Mouse (Mus musculus) stomach, embryonic 16.5 days (tissue): ENCODE data around the gene Ifnar2. TPM values are rescaled to one million over a fixed set of nuclear protein-coding genes. Genes with fewer than 3 reads are reported as not detected.

ENCODE experiments used
- ATAC-seq: fragments of 200-750 bp; cut with Nextera tagmentation; 2 replicates; pipeline ENCODE4 v1.8.0; 2017; ENCODE audit warnings: moderate number of reproducible peaks, moderate TSS enrichment; ENCODE audit not compliant: insufficient read depth, low FRiP score
- H3K27ac ChIP-seq: fragments of 300-500 bp; sonication (generic); 2 replicates; pipeline ENCODE4 v1.5.1; 2014; ENCODE audit warnings: low read length
- H3K27me3 ChIP-seq: fragments of 300-500 bp; sonication (generic); 2 replicates; pipeline ENCODE4 v1.6.1; 2014; ENCODE audit warnings: low read length, control low read depth, mixed read lengths; ENCODE audit not compliant: control insufficient read depth, insufficient read depth
- H3K36me3 ChIP-seq: fragments of 300-500 bp; sonication (generic); 2 replicates; pipeline ENCODE4 v1.6.1; 2014; ENCODE audit warnings: low read length; ENCODE audit not compliant: control insufficient read depth, insufficient read depth
- H3K4me1 ChIP-seq: fragments of 300-500 bp; sonication (generic); 2 replicates; pipeline ENCODE4 v1.6.1; 2014; ENCODE audit warnings: low read length, control low read depth, mixed read lengths; ENCODE audit not compliant: control insufficient read depth, insufficient read depth
- H3K4me2 ChIP-seq: fragments of 300-500 bp; sonication (generic); 2 replicates; pipeline ENCODE4 v1.6.1; 2014; ENCODE audit warnings: low read depth, low read length, mixed read lengths
- H3K4me3 ChIP-seq: fragments of 300-500 bp; sonication (generic); replicated peaks from 2 replicates; pipeline ENCODE4 v1.5.1; 2014; ENCODE audit warnings: mild to moderate bottlenecking, low read length
- H3K9ac ChIP-seq: fragments of 300-500 bp; sonication (generic); 2 replicates; pipeline ENCODE4 v1.6.1; 2014; ENCODE audit warnings: low read length
- H3K9me3 ChIP-seq: fragments of 300-500 bp; sonication (generic); replicated peaks from 2 replicates; pipeline ENCODE4 v1.6.1; 2016; ENCODE audit warnings: low read length, control low read depth; ENCODE audit not compliant: control insufficient read depth
- WGBS: fragments of 180-500 bp; shearing (Covaris S2); extraction: QIAGEN DNeasy Blood & Tissue Kit; methylation state at CpG from one replicate; pipeline ENCODE4 v1.1.7; 2014; 5-methylcytosine and 5-hydroxymethylcytosine counted together
- polyA plus RNA-seq: library from polyadenylated mRNA; unstranded; fragments of >200 nt; fragmentation: Nextera tagmentation; extraction: Ambion mirVana; gene quantifications from 2 replicates; pipeline ENCODE4 v1.2.1, GENCODE M21; 2015

Gene Ifnar2
- polyA plus RNA-seq, 1 experiment from 2014 or later: 51.3 TPM

DNA sequence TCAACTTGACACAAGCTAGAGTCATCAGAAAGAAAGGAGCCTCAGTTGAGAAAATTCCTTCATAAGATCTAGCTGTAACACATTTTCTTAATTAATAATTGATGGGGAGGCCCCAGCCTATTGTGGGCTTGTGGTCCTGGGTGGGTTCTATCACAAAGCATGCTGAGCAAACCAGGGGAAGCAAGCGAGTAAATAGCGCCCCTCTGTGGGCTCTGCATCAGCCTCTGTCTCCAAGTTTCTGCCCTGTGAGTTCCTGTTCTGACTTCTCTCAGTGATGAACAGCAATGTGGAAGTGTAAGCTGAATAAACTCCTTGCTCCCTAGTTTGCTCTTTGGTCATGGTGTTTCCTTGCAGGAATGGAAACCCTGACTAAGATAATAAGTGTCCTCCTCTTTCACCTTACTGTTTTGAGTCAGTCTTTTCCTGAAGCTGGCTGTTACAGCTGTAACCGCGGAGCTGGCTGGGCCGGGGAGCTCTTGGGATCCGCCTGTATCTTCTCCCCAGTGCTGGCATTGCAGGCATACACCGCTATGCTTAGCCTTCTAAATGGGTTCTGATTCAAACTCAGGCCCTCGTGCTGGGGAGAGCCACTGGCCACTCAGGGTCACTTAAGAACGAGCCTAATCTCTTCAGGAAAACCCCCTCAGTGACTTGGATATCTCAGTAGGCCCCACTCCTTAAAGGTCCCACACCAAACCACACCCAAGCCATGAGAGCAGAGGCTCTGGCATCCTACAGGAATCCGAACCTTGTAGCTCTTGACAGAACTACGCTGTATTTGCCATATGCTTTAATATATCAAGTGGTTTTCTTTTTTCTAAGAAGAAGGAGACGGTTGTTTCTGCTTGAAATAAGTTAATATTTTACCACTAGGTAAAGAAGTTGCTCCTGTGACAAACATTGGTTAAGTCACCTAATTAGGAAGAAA, 77.8 kb downstream of the Ifnar2 start:
- H3K27ac ChIP-seq: no peak overlapping the region
- no peak overlapping the region for H3K4me2 ChIP-seq
- no peaks in the 10 kb centered on the region for H3K9me3 ChIP-seq
- no peaks in the 10 kb centered on the region for H3K27me3 ChIP-seq
- no peak for ATAC-seq
- WGBS: 72% methylated on average over 12 of the region's 12 CpGs
- peaks cover 16% of the 10 kb centered on the region for H3K4me1 ChIP-seq
- H3K4me3 ChIP-seq: no peak overlapping the region
- H3K9ac ChIP-seq: no peak overlapping the region
- no peaks in the 10 kb centered on the region for H3K36me3 ChIP-seq

DNA sequence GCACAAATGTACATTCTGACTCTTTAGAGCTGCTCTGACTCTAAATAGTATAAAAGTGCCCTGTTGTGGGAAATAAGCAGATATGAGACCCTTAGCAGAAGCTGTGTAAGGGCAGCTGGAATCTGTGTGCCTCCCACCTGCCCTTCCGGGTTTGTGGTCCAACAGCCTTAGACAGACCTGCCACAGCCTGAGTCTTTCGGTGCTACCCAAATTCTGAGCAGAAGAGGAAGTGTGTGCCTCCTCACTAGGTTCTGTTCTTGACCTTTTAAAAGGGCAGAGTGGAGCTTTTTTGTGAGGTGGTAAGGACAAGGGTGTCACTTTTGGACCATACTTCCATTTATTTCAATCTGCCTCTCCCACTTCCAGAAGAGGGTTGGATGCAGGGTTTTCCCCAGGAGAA, 79.4 kb downstream of the Ifnar2 start:
- no peak for ATAC-seq
- Histone ChIP-seq H3K36me3 (no peaks in the 10 kb centered on the region), H3K4me2 (no peak overlapping the region), H3K27ac (peak overlapping the region; percentile 62), H3K27me3 (no peaks in the 10 kb centered on the region), H3K4me1 (peaks cover 16% of the 10 kb centered on the region), H3K9ac (0 out of 2 replicates have a peak overlapping the region, but pooled peaks have one; percentile 11), H3K9me3 (no peaks in the 10 kb centered on the region), H3K4me3 (no peak overlapping the region)
- 70% methylated on average over 2 of the region's 2 CpGs for WGBS

DNA sequence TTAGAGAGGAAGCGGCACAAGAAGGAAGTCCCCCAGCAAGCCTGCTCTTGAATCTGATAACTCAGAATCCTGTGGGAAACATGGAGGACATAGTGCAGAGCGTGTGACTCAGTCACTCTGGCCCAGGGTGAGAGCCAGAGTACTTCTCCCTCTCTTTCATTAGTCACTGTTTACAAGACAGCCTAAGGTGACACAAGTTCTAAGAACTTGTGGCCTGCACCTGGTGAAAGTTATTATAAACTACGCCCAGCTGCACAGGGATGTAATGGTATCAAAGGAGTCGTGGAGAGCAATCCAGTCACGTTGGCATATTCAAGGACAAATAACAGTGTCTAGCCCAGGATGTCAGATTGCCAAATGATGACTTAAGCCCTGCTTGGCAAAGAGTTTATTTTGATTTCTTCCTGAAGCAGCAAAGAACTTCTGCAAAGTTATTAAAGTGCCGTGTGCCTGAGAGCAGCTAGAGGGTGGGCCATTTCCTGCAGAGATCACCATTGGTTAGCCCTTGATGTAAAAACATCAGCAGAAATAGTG, 79.8 kb downstream of the Ifnar2 start:
- no peaks in the 10 kb centered on the region for H3K9me3 ChIP-seq
- WGBS: 27% methylated on average over 6 of the region's 6 CpGs
- no peak overlapping the region for H3K27ac ChIP-seq
- H3K27me3 ChIP-seq: no peaks in the 10 kb centered on the region
- no peaks in the 10 kb centered on the region for H3K36me3 ChIP-seq
- H3K4me3 ChIP-seq: no peak overlapping the region
- peak; percentile 80; the same call in 1 of the 2 replicates for ATAC-seq
- H3K9ac ChIP-seq: 0 out of 2 replicates have a peak overlapping the region, but pooled peaks have one; percentile 11
- peaks cover 11% of the 10 kb centered on the region for H3K4me1 ChIP-seq
- H3K4me2 ChIP-seq: no peak overlapping the region

Other genes with a start within 250 kb of the Ifnar2 start
- gene Olig2, start 147.3 kb upstream of the Ifnar2 start, polyA plus RNA-seq: not detected in 2 replicates
- gene Olig1, start 103.0 kb upstream of the Ifnar2 start, polyA plus RNA-seq: 0.08 and 0.14 TPM in 2 replicates
- gene Gm21970, start 18.9 kb downstream of the Ifnar2 start, polyA plus RNA-seq: not detected in 2 replicates
- 52.3 and 58.1 TPM in 2 replicates for gene Il10rb, start 33.4 kb downstream of the Ifnar2 start, polyA plus RNA-seq
- gene Ifnar1, start 112.5 kb downstream of the Ifnar2 start, polyA plus RNA-seq: 47.2 and 47.3 TPM in 2 replicates
- gene Ifngr2, start 174.3 kb downstream of the Ifnar2 start, polyA plus RNA-seq: 53.7 and 58.0 TPM in 2 replicates
- gene Tmem50b, start 225.0 kb downstream of the Ifnar2 start, polyA plus RNA-seq: 48.7 and 62.2 TPM in 2 replicates
- gene Dnajc28, start 246.2 kb downstream of the Ifnar2 start, polyA plus RNA-seq: 2.7 and 2.9 TPM in 2 replicates